Mouse (Mus musculus): ENCODE results near the gene Tarsl2. TPM values are rescaled to one million over a fixed set of nuclear protein-coding genes. Genes with fewer than 3 reads are reported as not detected.

Tarsl2 gene
- total RNA-seq, 2 experiments from 2014 or later = 43.4 to 46.0 TPM

- intact Hi-C loops (cut with DNase I) = loop anchor here (10.0 kb wide), 1 partner anchor 226 kb away; no protein-coding TSS in a partner anchor
- DNase-seq (ENCODE audit: low spot score in 2 of 2) = no peak
These were observed 63.8 kb downstream of the Tarsl2 start for GRCm38 (mm10) chr7:65708506-65708905.

GRCm38 (mm10) chr7:65710301-65710700, 65.6 kb downstream of the Tarsl2 start:
- no peak for DNase-seq (ENCODE audit: low spot score in 2 of 2)
- intact Hi-C loops (cut with DNase I) = no loop called here

- DNase-seq (ENCODE audit: low spot score in 2 of 2) = no peak
- intact Hi-C loops (cut with DNase I) = no loop called here
These were observed 69.1 kb downstream of the Tarsl2 start for GRCm38 (mm10) chr7:65713782-65714181.

- intact Hi-C loops (cut with DNase I) = no loop called here
- no peak for DNase-seq (ENCODE audit: low spot score in 2 of 2)
These were observed 69.6 kb downstream of the Tarsl2 start for GRCm38 (mm10) chr7:65714304-65714703.

- DNase-seq (ENCODE audit: low spot score in 2 of 2) = peak; percentile 12 to 21
- intact Hi-C loops (cut with DNase I) = loop anchor here (5.0 kb wide), 1 partner anchor 293 kb away; no protein-coding TSS in a partner anchor
These were observed 89.3 kb downstream of the Tarsl2 start for GRCm38 (mm10) chr7:65734024-65734423.

GRCm38 (mm10) chr7:65735261-65735660, 90.6 kb downstream of the Tarsl2 start:
- intact Hi-C loops (cut with DNase I) = no loop called here

GRCm38 (mm10) chr7:65737286-65738040, 92.8 kb downstream of the Tarsl2 start:
- intact Hi-C loops (cut with DNase I) = loop anchor here (2.0 kb wide), 1 partner anchor 317 kb away; no protein-coding TSS in a partner anchor

More at GRCm38 (mm10) chr7:65735261-65735660, 90.6 kb downstream of the Tarsl2 start:
- no peak for DNase-seq (ENCODE audit: low spot score in 2 of 2)

More at GRCm38 (mm10) chr7:65737286-65738040, 92.8 kb downstream of the Tarsl2 start:
- DNase-seq (ENCODE audit: low spot score in 2 of 2) = no peak

Other genes with a start within 250 kb of the Tarsl2 start
- gene Tjp1, start 117.1 kb upstream of the Tarsl2 start, total RNA-seq (2021) = 100 to 1,000 TPM; 147 to 148 TPM
- 10 to 100 TPM; 50.2 to 59.7 TPM for gene Tm2d3, start 46.3 kb downstream of the Tarsl2 start, total RNA-seq (2021)
- 1 to 10 TPM; 8.5 to 8.7 TPM for gene Pcsk6, start 216.8 kb downstream of the Tarsl2 start, total RNA-seq (2021)